Mouse (Mus musculus) 3134 (cell line): ENCODE measurements around the gene Phldb2.
A peak's percentile ranks its signal among the peaks of the same experiment; 100 is the strongest.

Experiments used
- DNase-seq: peaks from one replicate; pipeline ENCODE4 v3.0.0-alpha.2; 2011; ENCODE audit warnings: low spot score; ENCODE audit not compliant: insufficient read length; ENCODE audit errors: extremely low read depth

The Phldb2 gene

DNA sequence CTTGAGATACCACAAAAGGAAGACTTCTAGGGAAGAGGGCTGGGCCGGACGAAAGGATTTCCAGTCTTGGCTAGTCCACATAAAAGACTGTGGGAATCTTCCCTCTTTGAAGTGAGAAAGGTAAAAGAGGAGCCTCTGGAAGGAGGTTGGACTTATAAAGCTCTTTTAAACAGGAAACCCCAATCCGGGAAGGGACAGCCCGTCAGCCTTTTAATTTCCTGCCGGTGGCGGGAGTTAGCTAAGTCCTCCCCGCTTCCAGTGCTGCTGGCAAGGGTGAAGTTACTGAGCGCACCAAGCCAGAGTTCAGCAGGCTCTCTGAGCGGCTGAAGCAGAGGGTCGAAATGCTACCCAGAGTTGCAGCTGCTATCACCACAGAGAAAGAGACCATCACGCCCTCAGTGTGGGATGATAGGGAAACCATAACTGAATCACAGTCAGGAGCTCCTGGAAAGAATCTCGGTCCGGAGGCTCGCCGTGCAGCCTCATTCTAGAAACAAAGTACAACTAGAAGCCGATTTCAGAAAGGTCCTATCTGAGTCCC is 110.0 kb downstream of the Phldb2 start:
- peak; percentile 52 for DNase-seq

DNA sequence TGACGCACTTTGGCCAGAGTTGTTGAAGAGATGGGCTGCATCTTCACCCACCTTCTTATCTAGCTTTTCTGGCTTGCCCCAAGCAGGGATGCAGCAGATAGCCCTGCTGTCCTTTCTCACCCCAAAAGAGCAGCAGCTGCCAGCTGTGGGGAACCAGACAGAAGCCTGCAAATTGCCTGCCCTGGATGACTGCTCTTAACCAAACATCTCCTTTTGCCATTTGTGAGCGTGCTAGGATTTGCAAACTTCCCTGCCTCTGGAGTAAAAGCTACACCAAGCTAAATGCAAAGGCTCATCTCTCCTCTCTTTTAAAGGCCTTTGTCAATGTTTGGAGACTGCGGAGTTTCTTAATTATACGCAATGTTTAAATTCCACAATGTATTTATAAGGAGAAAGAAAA is 111.0 kb downstream of the Phldb2 start:
- no peak for DNase-seq

DNA sequence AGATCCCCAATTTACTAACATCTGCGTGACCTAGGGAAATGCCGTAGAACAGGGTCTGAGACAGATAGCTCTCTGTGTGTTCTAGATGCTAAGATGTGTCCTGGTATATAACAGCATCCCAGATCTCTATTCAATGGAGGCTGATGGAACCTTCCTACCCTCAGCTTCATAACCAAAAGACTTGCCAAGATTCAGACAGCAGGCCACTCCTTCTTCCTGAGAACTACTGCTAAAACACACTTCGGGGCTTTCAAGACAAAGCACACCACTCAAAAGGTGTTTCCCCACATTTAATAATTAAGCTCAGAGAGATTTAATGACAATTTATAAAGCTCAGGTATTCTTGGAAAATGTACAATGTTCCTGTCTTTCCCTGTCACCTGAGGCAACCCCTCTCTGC is 111.6 kb downstream of the Phldb2 start:
- no peak for DNase-seq

DNA sequence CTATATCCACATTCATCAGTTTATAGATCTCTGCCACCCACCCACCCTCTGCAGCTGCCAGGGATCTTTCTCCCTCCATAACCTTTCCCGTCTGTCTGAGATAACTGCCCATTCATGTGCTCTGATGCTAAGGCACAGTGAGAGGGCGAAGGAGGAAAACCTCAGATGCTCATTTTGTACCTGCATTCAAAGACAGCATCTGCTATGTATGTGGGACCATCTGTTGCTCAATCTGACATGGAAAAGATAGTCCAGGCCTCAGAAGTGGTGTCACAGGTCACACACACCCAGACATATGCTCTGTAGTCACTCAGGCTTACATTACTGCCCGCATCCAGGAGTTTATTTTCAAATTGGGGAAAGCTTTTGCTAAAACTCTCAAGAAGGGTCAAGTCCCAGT is 112.4 kb downstream of the Phldb2 start:
- no peak for DNase-seq

DNA sequence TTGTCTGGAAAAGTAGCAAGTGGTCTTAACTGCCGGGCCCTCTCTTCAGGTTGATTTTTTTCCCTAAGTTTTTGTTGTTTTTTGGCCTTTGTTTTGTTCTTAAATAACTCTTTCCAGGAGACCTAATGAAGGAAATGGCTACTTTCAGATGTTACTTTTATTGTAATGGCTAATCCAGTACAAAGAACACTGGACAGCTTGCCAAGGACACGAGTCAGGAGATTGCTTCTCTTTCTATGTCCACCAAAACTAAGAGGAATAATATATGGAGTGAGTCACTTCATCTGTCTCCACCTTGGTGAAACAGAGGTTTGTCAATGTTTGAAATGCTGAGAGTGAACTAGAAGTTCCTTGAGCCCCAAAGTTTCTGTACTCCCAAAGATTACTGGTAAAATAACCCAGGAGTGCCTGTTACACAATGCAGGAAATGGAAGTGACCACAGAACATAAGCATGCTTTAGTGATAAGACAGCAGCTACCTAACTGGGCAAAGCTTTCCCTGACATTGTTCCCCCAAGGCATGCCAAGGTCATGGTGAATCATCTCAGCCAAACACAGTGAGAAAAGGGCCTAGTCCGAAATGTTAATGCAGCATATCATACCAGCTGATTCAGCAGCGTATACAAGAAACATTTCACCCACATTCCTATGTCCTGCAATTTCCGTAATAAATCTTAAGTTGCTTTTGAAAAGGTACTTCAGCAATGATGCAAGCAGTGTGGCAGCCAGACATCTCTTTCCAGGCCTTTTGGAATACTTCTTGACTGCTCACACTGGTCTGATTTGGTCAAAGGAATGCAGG is 115.7 kb downstream of the Phldb2 start:
- peak; percentile 65 for DNase-seq

DNA sequence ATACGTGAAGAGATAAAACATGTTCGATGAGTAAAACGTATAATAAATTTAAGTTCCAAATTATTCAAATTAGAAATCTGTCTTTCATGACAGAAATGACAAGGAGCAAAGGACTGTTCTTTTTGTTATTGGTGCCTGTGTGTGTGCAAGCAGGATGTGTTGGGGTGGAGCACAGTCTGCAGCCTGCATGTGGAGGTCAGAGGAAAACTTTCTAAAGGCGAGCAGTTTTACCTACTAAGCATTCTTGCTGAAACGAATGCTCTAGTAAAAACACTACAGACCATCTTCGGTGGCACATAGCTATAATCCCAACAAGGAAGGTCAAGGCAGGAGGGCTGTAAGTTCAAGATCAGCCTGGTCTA is 120.7 kb downstream of the Phldb2 start:
- DNase-seq = no peak

DNA sequence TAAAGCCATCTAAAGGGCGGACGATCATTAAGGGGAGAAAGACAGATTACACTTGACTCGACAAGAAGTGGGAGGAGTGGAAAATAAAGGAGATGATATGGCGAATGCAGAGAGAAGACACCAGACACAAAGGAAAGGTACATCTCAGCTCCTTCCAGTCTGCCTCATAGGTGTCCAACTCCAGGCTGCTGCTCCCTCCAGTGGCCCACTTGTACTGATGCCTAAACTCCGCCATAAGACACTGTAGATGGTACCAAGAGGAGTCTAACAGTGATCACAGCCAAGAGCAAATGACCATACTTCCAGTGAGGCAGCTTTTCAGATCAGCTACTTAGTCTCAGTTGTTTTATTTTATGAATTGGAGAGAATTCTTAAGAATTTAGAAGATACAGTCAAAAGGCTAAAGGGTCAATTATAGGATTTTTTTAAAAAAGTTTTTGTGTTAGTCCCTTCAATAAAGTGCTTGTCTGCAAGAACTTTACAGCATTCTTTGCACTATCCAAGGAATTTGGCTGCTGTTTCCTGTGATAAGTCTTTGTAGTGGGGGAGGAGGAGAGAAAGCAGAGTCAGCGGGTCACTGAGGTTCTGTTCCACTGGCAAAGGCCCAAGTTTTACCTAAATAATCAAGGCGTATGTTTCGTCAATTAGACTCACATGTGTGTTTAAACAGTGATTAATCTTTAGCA is 121.2 kb downstream of the Phldb2 start:
- no peak for DNase-seq

DNA sequence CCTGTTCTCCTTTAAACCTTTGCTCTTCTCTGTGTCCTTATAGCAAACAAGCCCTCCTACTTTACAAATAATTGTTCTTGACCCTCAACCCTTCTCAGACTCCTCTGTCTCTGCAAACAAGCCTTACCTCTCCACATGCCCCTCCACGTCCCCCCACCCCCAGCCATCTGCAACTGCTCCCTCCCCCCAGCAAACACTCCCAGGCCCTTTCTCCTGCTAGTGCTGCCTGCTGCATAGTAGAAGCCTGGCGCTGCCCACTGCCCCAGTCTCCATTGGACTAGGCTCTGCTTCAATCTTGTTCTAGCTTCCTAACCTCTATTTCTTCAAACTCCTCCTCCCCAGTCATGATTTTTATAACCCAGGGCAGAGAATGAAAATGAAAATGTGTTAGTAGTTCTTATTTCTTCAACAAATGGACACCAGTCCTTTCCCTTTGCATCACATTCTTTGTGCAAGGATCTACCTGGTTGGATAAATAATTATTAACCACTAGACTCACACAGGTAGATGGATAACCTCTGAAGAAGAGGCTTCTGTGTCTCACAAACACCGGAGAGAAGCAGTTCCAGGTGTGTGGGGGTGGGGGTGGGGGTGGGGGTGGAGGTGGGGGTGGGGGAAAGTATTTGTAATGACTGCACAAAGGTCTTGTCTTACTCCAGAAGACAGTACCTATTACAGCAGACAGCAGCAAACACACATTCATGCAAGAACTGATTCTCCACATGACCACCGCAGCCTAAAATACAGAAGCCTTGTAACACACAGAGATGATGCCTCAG is 122.1 kb downstream of the Phldb2 start:
- no peak for DNase-seq

DNA sequence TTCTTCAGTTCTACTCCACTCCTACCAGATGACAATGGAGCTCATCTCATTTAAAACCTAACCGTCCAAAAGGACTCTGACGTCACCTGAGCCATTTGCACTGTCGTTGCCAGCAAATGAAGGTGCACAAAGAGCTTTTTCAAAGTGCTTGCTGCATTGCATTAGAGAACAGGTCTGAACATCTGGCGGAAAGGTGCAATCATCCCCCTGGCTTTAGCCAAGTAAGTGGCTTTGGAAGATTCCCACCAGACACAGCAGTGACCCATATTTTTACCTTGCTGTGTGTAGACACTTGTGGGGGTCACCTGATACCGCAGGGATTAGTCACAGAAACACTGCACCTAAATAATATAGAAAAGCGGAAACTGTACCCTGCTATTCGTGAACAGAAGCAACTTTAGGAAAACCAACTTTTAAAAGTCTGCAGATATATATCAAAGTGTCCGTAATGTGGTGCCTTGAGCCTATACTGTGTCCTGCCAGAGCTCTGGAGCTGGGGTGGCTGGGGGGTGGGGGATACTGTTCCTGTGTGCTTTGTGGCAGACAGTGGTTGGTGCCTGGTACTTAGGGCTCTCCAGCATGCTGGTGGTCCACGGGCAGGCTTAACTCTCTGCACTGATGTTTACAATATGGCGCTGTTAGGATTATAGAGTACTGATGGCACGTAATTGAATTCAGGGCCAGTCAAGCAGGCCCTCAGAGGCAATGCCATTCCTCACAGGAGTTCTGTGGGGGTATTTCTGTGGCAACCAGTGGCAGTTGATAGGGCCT is 123.1 kb downstream of the Phldb2 start:
- no peak for DNase-seq

DNA sequence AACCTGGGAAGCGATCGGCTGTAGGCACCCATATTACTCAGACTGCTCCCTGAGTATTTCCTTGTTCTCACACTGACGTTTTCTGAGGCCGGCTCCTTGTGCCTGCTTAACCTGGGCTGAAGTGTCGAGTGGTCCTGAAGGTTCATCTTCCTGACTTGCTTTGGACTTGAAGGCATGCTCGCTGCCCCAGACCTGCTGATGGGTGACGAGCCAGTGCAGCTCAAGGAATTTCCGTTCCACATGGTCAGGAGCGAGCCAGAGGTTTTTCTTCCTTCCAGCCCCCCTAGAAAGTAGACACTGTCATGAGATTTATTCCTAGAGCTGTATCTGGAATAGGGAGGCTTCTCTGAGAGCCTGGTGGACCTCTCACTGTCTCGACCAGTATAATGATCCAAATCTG is 128.1 kb downstream of the Phldb2 start:
- no peak for DNase-seq

DNA sequence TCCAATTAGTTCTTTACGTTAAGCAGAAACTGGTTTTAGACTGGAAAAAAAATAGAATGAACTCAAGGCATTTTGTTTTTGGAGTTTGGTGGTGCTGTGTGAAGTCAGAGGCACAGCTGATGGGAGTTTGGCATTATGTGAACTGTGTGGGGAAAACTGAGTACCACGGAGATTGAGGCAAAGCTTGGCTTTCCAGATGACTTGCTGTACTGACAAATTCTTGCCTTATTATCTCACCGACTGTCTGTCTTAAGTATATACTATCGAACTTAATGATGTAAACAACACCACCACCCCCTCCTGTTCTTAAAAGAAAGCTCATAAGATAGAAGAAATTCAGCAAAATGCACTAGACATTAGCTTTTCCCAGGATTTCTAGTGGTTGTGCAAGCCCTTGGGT is 129.4 kb downstream of the Phldb2 start:
- no peak for DNase-seq

DNA sequence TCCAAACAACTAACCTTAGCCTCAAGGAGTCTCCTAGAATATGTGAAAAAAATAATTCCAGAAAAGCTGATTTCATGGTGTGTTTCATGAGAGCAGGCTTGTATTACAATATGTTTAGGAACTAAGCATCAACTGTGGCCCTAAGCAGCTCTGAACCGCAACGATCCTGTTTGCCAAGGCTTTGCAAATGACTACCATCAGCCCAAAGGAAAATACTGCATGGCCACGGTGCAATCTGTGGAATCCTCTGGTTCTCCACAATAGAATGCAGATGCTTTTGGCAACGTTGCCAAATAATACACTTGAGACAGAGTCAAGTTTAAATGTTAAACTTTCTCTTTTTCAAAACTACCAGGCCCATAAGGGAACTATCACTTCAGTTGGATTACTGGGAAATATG is 133.5 kb downstream of the Phldb2 start:
- DNase-seq = no peak

DNA sequence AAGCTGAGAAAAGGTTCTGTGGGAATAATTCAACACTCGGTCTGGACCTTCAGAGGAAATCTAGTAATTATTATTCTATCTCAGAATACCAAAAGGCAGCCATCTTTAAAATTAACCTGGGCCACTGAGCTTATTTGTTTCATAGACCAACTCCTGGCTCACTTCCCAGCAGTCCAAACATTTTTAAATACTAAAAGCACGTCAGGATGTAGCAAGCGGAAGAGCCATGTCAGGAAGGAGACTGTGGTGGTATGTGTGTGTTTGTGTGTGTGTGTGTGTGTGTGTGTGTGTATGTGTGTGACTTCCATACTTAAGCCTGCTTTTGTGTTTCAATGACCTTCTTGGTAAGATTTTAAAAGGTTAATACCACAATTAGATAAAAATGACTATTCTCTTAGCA is 135.6 kb downstream of the Phldb2 start:
- DNase-seq = no peak

DNA sequence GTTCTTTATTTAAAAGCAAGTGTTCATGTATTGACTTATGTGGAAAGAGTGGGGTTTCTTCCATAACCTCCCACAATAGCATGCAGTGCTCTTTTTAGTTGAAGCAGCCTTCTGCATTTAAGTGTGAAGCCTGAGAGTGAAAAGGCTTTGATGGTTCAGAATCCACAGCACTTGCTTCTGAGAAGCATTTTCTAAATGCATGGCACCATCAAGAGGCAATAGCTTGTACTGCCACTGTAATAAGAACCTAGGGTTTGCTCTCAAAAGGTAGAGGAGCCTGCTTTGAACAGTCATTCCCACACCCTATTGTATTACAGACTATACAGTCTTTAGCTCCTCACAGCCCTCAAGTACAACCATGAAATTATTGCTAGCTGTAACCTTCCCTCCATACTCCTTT is 136.7 kb downstream of the Phldb2 start:
- no peak for DNase-seq

DNA sequence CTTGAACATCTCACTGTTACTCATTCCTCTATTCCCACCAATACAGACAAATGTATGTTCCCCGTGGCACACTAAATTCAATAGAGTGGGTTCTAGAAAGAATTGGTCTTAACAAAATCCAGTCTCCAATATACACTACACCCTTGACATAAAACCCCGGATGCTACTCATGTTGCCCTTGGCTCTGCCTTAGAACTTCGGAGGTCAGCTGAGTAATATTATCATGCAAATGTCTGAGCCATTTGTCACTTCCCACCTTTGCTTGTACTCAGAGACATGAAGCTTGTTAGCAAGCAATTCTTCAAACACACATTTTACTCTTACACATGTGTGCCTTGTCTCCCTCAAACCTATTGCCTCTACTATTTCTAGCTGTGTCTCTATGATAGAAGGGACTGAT is 138.8 kb downstream of the Phldb2 start:
- no peak for DNase-seq

DNA sequence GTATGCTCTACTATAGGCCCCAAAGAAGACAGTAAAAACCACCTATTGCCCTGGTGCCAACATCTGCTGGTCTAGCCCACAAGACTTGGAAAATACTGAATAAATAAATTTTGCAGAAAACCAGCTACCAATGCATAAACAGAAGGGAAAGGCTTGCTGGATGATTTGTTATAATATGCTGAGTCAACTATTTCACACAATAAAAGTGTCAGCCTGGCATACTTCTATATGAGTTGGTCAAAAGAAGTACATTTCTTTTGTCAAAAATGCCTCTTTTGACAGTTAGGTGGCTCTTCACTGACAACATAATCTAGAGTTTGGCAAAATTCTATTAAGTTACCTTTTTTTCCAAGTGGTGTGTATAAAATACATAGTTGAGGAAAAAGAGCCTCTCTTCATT is 141.6 kb downstream of the Phldb2 start:
- DNase-seq = no peak

DNA sequence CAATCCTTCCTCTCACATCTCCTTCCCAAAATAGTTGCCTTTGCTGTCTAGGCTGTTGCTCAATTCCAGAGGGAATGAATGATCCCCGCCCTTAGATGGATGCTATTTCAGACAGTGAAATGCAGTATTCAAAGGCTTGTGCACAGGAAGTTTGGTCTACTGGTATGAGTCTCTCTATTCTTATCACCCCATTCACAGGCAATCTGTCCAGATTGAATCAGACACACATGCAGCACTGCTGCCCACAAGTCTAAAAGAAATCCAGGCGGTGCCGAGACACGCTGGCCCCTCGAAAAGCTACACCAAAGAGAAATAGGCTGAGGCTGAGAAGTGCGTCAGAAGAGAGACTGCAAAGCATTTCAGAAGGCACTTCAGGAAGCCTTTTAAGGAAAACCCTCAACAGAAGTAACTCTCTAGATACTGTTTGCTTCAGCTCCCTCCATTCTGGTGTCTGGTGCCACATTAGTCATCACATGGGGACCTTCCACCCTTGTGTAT is 142.5 kb downstream of the Phldb2 start:
- DNase-seq = no peak

DNA sequence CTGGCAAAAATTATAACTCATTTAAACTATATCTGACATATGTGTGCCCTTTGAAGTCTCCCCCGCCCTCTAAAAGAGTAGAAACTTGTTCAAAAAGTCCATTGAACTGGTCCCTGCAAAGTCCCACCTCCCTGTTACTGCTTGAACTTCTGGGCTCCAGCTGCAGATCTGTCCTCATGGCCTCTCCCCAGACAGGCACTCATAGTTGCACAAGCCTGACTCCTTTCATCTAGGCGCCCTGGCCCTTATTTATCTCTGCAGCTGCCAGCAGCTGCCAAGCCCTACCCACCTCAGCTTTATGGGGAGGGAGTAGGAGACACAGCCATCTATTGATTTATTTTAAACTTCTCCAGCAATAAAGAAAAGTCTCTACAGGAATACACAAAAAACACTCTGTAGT is 143.2 kb downstream of the Phldb2 start:
- DNase-seq = no peak

DNA sequence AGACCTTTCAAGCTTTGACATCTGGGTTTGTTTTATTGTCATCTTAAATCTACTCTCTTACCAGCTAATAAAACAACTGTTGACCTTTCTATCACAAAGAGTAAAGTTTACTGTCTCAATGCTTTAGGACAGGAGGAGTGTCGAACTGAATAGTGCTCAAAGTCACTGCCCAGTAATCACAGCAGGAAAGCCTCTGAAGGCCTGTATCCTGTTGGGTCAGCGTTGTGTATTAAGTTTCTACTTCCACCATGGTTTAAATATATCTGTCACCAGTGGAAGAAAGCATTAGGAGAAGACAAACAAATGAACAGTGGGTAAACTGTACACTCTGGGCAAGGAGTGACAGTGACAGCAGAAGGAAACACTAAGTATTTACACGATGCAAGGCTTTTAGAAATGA is 148.7 kb downstream of the Phldb2 start:
- DNase-seq = no peak

DNA sequence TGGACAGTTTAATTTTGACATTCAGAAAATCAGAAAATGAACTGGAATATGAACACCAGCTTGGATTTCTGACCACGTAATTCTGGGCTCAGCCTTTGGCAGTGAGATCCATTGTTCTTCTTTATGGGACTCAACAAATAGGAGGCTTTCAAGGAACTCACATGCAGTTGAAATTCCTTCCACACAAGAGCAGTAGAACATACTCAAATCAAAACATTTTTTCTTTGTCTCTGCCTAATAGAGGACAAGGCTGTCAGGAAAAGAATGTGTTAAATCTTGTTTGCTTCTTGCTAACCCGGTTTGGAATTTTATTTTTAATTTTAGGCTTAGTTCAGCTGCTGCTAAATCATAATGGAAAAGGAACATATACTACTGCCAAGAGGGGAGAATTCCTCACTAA is 153.0 kb downstream of the Phldb2 start:
- DNase-seq = no peak

DNA sequence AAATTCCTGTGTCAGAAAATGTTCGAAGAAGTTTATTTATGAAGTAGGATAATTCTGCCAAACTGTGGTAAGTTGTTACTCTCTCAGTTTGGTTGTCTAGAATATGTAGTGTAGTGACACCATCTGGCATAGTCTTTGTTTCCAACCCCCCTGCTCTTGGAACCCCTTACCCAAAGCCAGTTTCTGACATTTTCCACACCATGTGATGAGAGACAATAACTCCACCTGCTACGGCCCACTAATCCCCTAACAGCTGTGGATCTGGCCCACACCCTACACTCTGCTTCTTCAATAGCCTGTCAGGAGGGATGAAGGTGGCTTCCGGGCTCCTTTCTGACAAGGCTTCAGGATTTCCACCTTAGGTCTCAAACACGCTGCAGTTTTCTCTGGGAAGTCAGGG is 154.2 kb downstream of the Phldb2 start:
- no peak for DNase-seq
